Mouse (Mus musculus) ES-E14 (cell line): ENCODE results near the gene Stag3.

Source experiments
- MAFK ChIP-seq: IDR thresholded peaks from 2 replicates; pipeline ENCODE4 v1.6.1; 2014; ENCODE audit warnings: mild to moderate bottlenecking, low read depth, low read length, inconsistent platforms; ENCODE audit not compliant: insufficient read depth
- ZC3H11A ChIP-seq: IDR thresholded peaks from 2 replicates; pipeline ENCODE4 v1.6.1; 2012; ENCODE audit warnings: low read depth, mild to moderate bottlenecking, inconsistent platforms, low read length, borderline replicate concordance
- ZNF384 ChIP-seq: IDR thresholded peaks from 2 replicates; pipeline ENCODE4 v1.6.1; 2012; ENCODE audit warnings: low read depth, low read length, inconsistent platforms

DNA sequence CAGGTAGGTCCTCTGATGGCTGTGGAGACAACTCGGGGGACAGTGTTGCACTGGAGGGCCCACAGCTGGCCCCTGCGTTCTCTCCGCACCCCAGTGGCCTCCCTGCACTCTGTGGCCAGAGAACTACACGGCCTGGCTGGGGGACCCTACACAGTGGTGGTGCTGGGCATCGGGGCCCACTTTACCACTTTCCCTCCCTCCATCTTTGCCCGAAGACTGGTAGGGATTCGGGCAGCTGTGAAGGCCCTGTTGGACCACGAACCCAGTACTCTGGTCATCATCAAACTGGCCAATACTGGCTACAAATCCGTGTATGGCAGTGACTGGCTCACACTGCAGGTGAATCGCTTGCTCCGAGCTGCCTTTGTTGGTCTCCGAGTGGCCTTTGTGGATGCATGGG, 28.9 kb upstream of the Stag3 start:
- TF ChIP-seq MAFK: no peak
- TF ChIP-seq ZNF384: no peak
- no peak for TF ChIP-seq ZC3H11A
